Mouse (Mus musculus) heart, adult 2 months (tissue): ENCODE measurements around the gene Plekhg3.

Experiments
- CTCF ChIP-seq: fragments of 200-600 bp; IDR thresholded peaks from 2 replicates; pipeline ENCODE4 v1.8.1; 2022; ENCODE audit warnings: antibody characterized with exemption, mild to moderate bottlenecking, moderate library complexity
- EP300 ChIP-seq: fragments of 200-500 bp; IDR thresholded peaks from 2 replicates; pipeline ENCODE4 v1.6.1; 2011; ENCODE audit warnings: low read depth, low read length, control low read depth; ENCODE audit not compliant: insufficient read depth
- POLR2A ChIP-seq: fragments of 200-500 bp; IDR thresholded peaks from 2 replicates; pipeline ENCODE4 v1.6.1; 2011; ENCODE audit warnings: mild to moderate bottlenecking, low read depth, low read length, control low read depth; ENCODE audit not compliant: insufficient read depth

- TF ChIP-seq CTCF (no peak; the same call in none of the 2 replicates), EP300 (0 out of 2 replicates have a peak, but pooled peaks have one; percentile 55), POLR2A (no peak)
Observed at GRCm38 (mm10) chr12:76496324-76496723, 34.4 kb upstream of the Plekhg3 start.
